Mouse (Mus musculus): Measurements from ENCODE around the gene Fchsd2.

The Fchsd2 gene

GRCm38 (mm10) chr7:101319796-101320195 is 227.1 kb downstream of the Fchsd2 start:
- no peak for DNase-seq

- DNase-seq = peak in 1 of 2 experiments; percentile 50
Measured at GRCm38 (mm10) chr7:101320399-101321217, 227.9 kb downstream of the Fchsd2 start.

- DNase-seq = peak; percentile 21 to 47
Measured at GRCm38 (mm10) chr7:101321218-101321827, 228.7 kb downstream of the Fchsd2 start.

- DNase-seq = no peak
Measured at GRCm38 (mm10) chr7:101323141-101323594, 230.5 kb downstream of the Fchsd2 start.

GRCm38 (mm10) chr7:101324142-101324962 is 231.7 kb downstream of the Fchsd2 start:
- no peak for DNase-seq

GRCm38 (mm10) chr7:101326006-101326405 is 233.3 kb downstream of the Fchsd2 start:
- no peak for DNase-seq

GRCm38 (mm10) chr7:101327263-101327662 is 234.6 kb downstream of the Fchsd2 start:
- no peak for DNase-seq

GRCm38 (mm10) chr7:101327786-101328185 is 235.1 kb downstream of the Fchsd2 start:
- DNase-seq = no peak

GRCm38 (mm10) chr7:101328621-101329158 is 236.0 kb downstream of the Fchsd2 start:
- DNase-seq = no peak

GRCm38 (mm10) chr7:101329606-101330005 is 236.9 kb downstream of the Fchsd2 start:
- no peak for DNase-seq

- DNase-seq = no peak
Measured at GRCm38 (mm10) chr7:101330074-101330840, 237.6 kb downstream of the Fchsd2 start.

GRCm38 (mm10) chr7:101330841-101331173 is 238.1 kb downstream of the Fchsd2 start:
- DNase-seq = no peak

GRCm38 (mm10) chr7:101332045-101332831 is 239.6 kb downstream of the Fchsd2 start:
- no peak for DNase-seq

Measured in spleen, adult 18-20 months (tissue).